Mouse (Mus musculus) embryonic facial prominence, embryonic 14.5 days (tissue): ENCODE results near the gene Mgat4c. TPM values are rescaled to one million over a fixed set of nuclear protein-coding genes. Genes with fewer than 3 reads are reported as not detected.
A peak's percentile ranks its signal among the peaks of the same experiment; 100 is the strongest.

Experiments
- microRNA-seq: library from miRNA; unstranded; fragments of <30 nt; microRNA quantifications from one replicate; pipeline ENCODE4, GENCODE M21; 2016; ENCODE audit warnings: borderline number of aligned reads
- polyA plus RNA-seq: library from polyadenylated mRNA; unstranded; fragments of >200 nt; fragmentation: Nextera tagmentation; extraction: Ambion mirVana; gene quantifications from 2 replicates; pipeline ENCODE4 v1.2.1, GENCODE M21; 2014

Gene Mgat4c
- polyA plus RNA-seq, 1 experiment from 2014 or later = 5.2 TPM

Small RNAs within 50 kb of the gene (microRNA-seq; reads per million reads assigned to microRNA genes)
- gene Mir3059 = 4.1 reads per million, percentile 19 among the genes with 10 or more reads in this experiment
